Mouse (Mus musculus): ENCODE measurements around the gene Mob3a. TPM values are rescaled to one million over a fixed set of nuclear protein-coding genes. Genes with fewer than 3 reads are reported as not detected.
"Not testable (repeated sequence)": the region's sequence is repeated elsewhere in the genome, so short reads cannot be mapped to it uniquely, and the experiment has no call there.

Mob3a gene
- total RNA-seq, 2 experiments from 2014 or later = 16.1 to 29.6 TPM

- DNase-seq (ENCODE audit: low spot score in 2 of 2) = peak; percentile 69 to 79
Observed at GRCm38 (mm10) chr10:80664197-80665015, 37.4 kb downstream of the Mob3a start.

- DNase-seq (ENCODE audit: low spot score in 2 of 2) = no peak
Observed at GRCm38 (mm10) chr10:80663485-80664196, 38.1 kb downstream of the Mob3a start.

- DNase-seq (ENCODE audit: low spot score in 2 of 2) = no peak
Observed at GRCm38 (mm10) chr10:80661149-80661548, 40.6 kb downstream of the Mob3a start.

- DNase-seq (ENCODE audit: low spot score in 2 of 2) = peak; percentile 74 to 80
Observed at GRCm38 (mm10) chr10:80659213-80659612, 42.6 kb downstream of the Mob3a start.

- no peak for DNase-seq (ENCODE audit: low spot score in 2 of 2)
Observed at GRCm38 (mm10) chr10:80658841-80659202, 43.0 kb downstream of the Mob3a start.

- no peak for DNase-seq (ENCODE audit: low spot score in 2 of 2)
Observed at GRCm38 (mm10) chr10:80658194-80658840, 43.5 kb downstream of the Mob3a start.

- no peak for DNase-seq (ENCODE audit: low spot score in 2 of 2)
Observed at GRCm38 (mm10) chr10:80656863-80657623, 44.7 kb downstream of the Mob3a start, which contains the start of gene Btbd2. Gene Btbd2, minus strand, starts transcription at chr10:80657071.

- peak; percentile 95 to 97 for DNase-seq (ENCODE audit: low spot score in 2 of 2)
Observed at GRCm38 (mm10) chr10:80656130-80656862, 45.5 kb downstream of the Mob3a start.

GRCm38 (mm10) chr10:80655406-80656129 lies 46.2 kb downstream of the Mob3a start:
- no peak for DNase-seq (ENCODE audit: low spot score in 2 of 2)

GRCm38 (mm10) chr10:80654866-80655265 lies 46.9 kb downstream of the Mob3a start:
- DNase-seq (ENCODE audit: low spot score in 2 of 2) = no peak

- no peak for DNase-seq (ENCODE audit: low spot score in 2 of 2)
Observed at GRCm38 (mm10) chr10:80653156-80653720, 48.5 kb downstream of the Mob3a start.

GRCm38 (mm10) chr10:80650392-80650791 lies 51.4 kb downstream of the Mob3a start:
- DNase-seq (ENCODE audit: low spot score in 2 of 2) = no peak

- DNase-seq (ENCODE audit: low spot score in 2 of 2) = not testable (repeated sequence)
Observed at GRCm38 (mm10) chr10:80649910-80650309, 51.9 kb downstream of the Mob3a start.

- DNase-seq (ENCODE audit: low spot score in 2 of 2) = no peak
Observed at GRCm38 (mm10) chr10:80646936-80647335, 54.8 kb downstream of the Mob3a start.

GRCm38 (mm10) chr10:80635345-80635744 lies 66.4 kb downstream of the Mob3a start:
- DNase-seq (ENCODE audit: low spot score in 2 of 2) = no peak
